Mouse (Mus musculus) urinary bladder, postnatal 10 days (tissue): ENCODE data around the gene Bdh2.

Source experiments
- DNase-seq: peaks from one replicate; pipeline ENCODE4 v3.0.0; 2022; ENCODE audit warnings: low spot score

Gene Bdh2

DNA sequence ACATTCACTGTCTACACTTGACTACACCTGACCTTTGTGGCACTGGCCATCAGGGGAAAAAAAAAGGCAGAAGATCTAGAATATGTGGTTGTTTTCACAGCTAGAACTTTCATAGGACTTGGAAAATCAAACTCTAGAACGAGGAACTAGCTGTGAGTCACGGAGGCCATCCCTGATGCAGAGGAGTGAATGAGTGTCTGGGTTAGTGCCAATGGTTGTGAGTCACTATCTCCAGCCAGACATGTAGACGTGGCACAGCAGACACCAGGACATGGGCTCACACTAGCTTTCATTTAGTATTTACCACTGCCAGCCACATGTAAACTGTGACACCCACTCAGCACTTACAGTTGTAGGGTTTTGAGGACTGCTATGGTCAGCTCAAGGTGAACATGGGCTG is 17.5 kb downstream of the Bdh2 start:
- no peak for DNase-seq

DNA sequence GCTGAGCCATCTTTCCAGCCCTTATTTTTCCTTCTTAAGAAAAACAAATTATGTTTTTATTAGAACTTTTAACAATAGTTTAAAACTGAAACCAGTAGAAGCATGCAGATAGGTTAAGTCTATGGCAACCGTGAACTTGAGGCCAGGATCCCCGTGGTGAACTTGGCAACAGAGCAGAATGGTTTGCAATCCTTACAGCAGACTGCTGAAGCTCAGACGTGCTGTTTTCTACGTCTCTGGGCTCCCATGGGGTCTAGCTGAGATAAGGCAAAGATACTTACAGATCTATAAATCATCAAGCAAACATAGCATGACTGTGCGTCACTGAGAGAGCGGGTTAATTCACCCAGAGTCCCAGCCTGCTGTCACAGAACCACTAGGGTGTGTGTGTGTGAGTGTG is 19.1 kb downstream of the Bdh2 start:
- no peak for DNase-seq

DNA sequence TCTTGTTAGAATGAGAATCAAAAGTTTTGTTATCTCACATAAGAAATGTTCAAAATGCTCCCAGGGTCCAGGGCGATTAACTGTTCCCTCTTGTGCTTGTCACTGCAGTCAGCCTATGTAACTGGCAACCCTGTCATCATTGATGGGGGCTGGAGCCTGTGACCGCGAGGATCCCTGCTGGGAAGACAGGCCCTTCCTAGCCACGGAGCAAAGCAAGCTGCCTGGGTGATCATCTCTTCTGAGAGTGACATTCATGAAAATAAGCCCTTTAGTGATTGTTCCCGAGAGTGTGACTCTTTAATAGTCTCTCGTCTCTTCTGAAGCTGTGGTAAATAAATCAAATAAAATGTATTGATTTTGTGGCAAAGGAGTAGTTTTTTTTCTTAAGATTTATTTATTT is 23.0 kb downstream of the Bdh2 start:
- DNase-seq: no peak

DNA sequence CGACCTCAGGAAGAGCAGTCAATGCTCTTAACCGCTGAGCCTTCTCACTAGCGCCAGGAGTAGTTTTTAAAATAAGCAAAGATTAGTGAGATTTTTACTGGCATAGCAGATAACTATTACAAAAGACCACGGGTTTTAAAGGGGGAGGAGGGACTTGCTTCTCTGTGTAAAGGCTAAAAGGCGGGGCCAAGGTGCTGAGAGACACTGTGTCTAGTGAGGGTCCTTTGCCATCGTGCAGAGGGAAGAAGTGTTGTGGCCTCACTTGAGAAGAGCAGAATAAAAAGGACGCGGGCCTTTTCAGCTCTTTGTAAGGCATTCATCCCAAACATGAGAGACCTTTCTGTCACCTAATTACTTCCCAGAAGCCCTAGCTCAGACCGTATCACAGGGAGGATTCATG is 23.5 kb downstream of the Bdh2 start:
- DNase-seq: no peak

DNA sequence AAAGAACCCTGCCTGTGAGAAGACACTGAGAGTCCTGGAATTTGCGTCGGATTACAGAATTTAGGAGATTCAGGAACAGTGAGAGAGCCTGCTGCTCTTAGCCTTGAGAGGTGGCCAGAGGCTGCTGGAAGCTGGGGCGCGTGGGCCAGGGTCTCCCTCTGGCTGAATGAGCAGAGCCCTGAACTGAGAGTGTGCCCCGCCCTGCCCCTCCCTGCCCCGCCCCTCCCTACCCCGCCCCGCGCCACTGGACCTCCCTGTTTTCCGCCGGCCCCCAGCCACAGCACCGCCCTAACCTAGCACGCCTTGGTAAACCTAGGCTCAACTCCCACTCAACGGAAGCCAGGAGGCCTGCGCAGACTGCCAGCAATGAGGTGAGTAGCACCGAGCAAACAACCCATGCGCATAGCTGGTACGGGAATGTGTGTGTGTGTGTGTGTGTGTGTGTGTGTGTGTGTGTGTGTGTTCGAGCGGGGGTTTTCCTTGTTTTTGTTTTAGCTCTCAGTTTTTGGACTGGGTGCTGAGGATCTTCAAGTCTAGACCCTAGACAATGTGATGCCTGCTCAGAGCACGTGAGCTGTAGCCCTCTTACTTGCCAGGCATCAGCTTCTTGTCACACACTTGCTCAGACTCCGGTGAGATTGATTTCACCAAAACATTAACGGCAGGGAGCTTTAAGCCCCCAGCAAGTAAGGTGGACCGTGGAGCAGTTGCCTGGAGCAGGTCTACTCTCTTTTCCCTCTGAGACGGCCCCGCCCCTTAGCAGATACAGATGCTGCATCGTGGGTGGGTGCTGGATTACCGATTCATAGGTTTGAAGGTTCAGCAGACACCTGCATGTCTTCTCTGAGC is 26.6 kb downstream of the Bdh2 start, which contains the start of gene Slc9b2:
TSS of gene Slc9b2 (plus strand) at position 290 of the 849 bp plus-strand sequence.
- DNase-seq: no peak

DNA sequence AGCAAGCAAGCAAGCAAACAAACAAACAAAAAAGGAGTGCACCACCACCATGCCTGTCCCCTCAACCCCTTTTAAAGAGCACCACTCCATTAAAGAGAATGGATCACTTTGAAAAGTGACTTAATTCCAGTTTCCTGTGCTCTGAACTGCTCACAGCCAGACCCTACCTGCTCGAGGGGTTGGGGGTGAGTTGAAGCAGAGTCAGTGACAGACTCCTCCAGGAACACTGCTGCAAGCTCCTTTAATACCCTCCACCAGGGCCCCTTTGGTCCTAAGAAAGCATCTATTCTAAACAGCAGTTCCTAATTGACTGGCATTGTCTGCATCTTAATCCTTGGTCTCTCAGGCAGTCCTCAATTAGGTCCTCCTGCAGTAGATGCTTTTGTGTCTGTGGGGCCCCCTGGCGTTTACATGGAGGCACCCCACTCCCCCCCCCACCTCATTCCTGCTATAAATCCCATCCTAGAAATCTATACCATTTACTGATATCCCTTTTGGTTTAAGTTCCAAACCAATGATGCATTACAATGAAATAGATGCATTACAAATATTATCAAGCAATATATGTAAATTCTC is 32.0 kb downstream of the Bdh2 start:
- DNase-seq: no peak

DNA sequence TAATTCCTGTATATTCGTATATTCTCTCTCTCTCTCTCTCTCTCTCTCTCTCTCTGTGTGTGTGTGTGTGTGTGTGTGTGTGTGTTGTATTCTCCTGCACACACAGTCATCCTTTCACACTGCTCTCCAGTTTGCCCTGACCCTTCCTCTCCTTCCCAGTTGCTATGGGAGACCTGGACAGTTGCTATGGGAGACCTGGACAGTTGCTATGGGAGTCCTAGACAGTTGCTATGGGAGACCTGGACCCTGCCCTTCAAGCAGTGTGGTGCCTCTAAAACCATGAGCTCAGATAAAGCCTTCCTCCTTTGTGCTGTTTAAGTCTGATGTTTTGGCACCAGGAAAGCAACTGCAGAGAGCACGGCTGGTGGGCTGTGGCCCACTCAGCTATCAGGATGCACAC is 32.7 kb downstream of the Bdh2 start:
- no peak for DNase-seq

DNA sequence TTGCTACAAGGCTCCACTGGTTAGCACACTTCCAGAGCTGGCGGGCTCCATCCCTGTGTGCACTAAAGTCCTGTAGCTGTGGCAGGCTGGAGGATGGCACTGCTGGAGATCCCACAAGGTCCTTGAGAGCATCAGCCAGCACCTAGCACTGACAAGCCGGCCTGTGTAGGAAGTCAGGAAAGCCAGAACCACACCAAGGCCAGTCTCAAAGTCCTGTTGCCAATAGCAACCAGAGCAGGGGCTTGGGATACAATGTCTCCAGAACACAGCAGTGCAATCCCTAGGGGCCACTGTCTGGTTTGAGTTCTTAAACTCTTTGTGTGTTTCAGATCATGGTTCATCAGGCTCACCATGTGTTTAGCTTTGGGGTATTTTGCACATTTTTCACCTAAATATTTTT is 33.8 kb downstream of the Bdh2 start:
- no peak for DNase-seq

DNA sequence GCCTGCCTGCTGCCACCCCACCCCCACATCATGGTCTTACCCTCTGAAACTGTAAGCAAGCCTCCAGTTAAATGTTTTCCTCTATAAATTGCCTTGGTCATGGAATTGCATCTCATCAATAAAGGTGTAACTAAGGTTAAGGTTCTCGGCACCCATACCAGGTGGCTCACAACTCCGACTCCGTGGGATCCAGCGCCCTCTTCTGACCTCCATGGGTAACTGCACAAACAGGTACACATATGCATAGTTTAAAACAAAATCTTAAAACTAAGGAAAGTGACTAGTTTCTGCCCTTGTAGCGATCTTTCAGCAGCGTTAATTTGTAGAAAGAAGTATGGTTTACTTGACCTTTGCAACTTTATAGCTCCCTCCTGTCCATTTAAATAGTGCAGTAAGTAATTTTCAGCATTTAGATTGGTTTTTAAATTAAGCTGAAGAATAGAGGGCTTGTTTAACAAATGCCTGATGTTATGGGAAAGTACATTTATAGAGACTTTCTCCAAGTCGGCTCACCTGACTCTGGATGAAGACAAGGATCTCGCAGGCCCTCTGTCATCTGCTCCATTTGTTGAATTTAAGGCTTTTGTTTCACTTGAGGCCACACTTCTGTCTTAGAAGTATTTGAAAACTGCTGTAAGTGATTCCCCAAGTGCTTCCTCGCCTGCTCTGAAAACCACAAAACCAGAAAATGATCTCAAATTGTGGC is 34.9 kb downstream of the Bdh2 start:
- DNase-seq: no peak

DNA sequence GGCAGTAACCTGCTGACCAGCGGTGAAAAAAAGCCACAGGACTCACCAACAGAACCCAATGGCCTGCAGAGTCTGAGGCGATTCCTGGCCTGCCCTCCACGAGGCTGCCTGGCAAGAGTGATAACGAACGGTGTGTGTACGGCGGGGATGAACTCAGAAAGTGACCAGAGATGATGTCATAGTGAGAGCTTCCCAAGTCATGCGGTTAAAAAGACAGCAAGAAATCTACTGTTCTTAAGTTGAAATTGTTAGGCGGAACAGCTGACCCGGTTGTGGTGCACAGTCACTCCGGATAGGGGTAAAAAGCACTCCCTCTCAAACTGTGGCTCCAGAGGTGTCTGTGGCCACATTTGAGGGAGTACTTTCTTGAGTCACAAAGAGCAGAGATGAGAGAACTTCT is 37.3 kb downstream of the Bdh2 start:
- DNase-seq: no peak

DNA sequence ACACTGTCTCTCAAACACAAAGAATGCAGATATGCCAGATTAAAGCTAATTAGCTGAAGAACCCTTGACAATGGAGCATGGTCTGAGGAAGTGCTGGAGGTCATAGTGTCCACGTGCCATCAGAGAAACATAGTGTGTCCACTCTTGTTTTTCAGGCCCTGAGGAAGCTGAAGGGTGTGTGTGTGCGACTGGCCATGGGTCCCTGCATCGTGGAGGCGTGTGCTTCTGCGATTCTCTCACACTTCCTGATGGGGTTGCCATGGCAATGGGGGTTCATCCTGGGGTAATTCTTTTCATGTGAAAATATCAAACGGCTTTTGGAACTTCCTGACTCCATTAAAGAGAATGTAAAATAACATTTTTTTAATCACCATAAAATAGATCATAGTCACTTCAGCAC is 43.3 kb downstream of the Bdh2 start:
- no peak for DNase-seq

DNA sequence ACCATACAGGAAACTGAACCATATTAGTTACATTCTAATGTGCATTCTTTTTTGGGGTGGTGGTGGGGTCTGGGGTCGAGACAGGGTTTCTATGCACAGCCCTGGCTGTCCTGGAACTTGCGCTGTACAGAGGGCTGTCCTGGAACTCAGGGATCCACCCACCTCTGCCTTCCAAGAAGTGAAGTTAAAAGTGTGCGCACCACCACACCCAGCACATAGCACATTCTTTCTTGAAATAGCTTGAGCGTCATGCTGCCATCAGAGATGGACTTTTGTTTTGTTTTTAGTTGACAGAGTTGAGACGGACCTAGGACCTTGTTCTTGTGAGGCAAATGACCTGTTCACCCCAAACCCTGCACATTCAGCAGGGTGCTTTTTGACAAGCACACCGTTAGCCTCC is 46.2 kb downstream of the Bdh2 start:
- no peak for DNase-seq

DNA sequence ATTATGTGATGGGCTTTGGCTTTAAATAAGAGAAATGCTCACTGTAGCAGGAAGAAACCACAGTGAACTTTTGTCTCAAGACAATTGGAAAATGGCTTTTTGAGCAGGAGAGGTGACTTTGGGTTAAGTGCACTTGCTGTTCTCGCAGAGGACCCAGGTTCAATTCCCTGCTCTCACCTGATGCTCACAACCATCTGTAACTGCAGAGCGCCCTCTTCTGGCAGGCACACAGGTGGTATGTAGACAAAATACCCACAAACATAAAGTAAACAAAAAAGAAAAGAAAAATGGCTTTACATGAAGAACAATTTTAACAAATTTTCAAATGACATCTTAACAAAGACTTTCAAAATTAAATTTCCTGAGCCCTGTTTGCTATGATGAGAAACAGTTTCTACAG is 46.6 kb downstream of the Bdh2 start:
- no peak for DNase-seq

DNA sequence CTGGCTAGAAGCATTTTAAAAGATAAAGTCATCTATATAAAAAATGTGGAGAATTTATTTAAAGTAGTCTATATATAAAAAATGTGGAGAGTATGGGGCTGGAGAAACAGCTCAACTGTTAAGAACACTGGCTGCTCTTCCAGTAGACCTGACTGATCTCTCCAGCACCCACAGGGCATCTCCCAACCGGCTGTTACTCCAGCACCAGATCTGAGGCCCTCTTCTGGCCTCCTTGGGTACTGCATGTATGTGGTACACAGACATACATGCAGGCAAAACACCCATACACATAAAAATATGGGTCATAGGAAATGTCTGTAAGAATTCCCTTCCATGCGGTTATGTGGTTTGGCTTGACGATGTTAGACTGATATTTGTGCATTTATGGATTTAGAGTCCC is 47.5 kb downstream of the Bdh2 start:
- no peak for DNase-seq

DNA sequence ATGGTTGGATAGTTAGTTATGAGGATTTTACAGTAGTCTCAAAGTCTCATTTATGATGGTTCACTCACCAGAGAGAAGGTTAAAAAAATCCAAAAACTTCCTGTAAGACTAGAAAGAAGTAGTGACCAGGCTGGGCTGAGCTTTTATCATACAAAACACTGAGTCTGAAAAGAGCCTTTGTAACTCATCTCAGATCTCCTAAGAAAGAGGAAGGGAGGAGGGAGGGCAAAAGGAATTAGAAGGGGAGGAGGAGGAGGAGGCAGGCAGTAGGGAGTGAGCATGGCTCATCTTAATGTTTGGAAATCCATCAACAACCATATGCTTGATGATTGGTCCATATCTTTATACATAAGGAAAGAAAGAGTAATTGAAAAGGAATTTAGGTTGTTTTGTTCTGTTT is 51.7 kb downstream of the Bdh2 start:
- DNase-seq: no peak

DNA sequence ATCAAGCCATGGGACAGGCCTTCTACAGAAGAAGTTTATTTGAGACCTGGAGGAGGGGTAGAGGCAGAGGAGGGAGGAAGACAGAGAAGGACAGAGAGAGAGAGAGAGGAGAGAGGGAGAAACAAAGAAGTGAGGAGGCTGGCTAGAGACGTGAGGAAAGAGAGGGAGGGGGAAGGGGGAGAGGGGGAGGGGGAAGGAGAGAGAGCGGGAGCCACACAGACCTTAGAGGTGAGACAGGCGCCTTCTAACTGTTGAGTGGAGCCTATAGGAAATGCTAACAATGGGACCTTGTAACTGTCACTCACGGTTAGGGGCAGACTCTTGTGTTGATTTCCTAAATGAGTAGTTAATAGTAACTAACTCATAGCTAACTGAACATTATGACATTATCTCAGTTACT is 52.7 kb downstream of the Bdh2 start:
- DNase-seq: no peak

DNA sequence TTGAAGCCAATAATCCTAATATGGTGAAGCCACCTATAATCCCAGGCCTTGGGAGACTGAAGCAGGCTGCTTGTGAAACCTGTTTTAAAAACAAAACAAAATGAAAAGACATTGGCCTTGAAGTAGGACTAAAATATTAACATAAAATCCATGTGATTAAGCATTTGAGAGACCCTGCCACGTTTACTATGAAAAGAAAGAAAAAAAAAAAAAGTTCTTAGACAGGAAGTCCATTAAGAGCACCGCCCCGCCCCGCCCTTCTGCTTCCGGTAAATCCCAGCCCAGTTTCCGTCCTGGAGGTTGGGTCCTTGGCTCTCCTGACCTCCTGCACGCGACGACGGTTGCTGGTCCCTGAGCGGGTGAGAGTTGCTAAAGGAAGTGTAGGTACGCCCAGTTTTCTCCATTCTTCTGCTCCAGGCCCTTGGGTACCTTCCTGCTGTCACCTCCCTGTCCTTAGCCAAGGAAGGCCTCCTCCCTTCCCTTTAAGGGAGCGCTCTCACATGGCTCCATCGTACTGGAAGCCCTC is 66.8 kb downstream of the Bdh2 start, which contains the start of gene Slc9b1:
TSS of gene Slc9b1 (plus strand) at position 291 of the 526 bp plus-strand sequence.
- no peak for DNase-seq

DNA sequence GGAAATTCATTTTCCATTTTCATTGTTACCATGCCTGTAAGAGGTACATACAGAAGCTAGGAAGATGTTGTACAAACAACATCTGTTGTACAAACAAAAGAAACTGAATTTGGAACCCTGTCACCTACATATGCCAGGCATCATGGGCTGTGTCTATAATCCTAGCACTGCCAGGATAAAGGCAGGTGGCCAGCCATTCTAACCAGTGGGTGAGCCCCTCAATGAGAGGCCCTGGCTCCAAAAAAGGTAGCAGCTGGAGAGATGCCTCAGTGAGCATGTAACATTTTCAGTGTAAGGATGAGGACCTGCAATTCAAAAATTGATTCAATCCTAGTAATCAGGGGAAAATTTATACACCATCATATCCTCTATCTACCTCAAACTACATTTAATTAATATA is 68.0 kb downstream of the Bdh2 start:
- DNase-seq: no peak

DNA sequence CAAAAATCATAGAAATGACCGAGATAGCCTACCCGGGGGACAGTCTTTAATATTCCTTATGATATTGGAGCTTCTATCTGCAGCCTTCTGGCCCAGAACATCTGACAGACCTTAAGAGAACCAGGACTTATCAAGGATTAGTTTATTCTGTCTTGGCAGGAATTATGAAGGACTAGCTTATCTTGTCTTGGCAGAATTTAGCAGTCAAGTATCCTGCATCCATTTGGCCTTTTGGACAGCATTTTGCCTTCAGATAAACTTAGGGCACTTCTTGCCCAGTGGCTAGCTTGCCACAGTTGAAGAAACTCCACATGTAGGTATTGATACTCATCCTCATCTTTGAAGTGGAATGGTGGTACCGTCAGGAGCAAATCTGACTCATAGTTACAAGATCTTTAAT is 70.8 kb downstream of the Bdh2 start:
- no peak for DNase-seq
